In the genomic region with DNA sequence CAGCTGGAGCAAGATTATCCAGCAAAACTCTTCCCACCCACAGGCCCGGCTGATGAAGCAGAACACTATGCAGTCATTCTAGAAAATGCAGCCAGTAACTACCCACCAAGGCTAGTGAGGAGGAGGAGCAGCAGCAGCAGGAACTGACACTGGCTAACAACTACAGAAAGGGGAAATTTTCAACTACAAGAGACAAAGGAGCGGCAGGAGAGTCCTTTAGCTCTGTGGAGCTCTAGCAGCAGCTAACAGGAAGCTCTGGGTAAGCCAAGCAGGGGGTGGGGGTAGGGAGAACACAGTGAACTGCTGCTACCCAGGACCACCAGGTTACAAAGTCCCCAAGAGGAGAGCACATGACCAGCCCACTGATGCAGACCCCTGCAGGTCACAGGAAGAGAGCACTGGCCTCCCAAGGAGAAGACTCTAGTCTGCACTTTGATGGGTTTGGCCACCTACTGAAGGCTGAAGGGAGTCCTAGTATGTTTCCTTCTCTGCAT, we compare ENCODE assay signal across 9 mouse cellular contexts. TPM values are rescaled to one million over a fixed set of nuclear protein-coding genes. Genes with fewer than 3 reads are reported as not detected.
DNase-seq lines count a peak whose midpoint lies in the region; ATAC-seq and TF ChIP-seq lines count a peak whose summit lies in the region.
"Had no signal": no experiment of that assay in that cellular context is flagged by ENCODE, and none has a peak within 500 bp of the region (broad histone marks: within the 10 kb centered on the region; RNA-seq: fewer than 3 reads in every experiment).

No protein-coding gene starts in this region.

- H3K36me3 ChIP-seq in forebrain, embryonic 12.5 days (replicated peaks) = no peaks in the 10 kb centered on the region
- H3K36me3 ChIP-seq in forebrain, embryonic 16.5 days (ENCODE audit: control insufficient read depth, insufficient read depth) = no peaks in the 10 kb centered on the region
- no peaks in the 10 kb centered on the region for H3K36me3 ChIP-seq in midbrain, postnatal 0 days (ENCODE audit: insufficient read depth, low read length)

- no peak overlapping the region for H3K4me3 ChIP-seq in forebrain, embryonic 12.5 days (replicated peaks)
- H3K4me3 ChIP-seq in forebrain, embryonic 16.5 days (replicated peaks; ENCODE audit: low read length) = no peak overlapping the region
- no peak overlapping the region for H3K4me3 ChIP-seq in midbrain, postnatal 0 days (ENCODE audit: low read depth, low read length)
- H3K4me3 ChIP-seq: myocyte had no signal

- H3K4me1 ChIP-seq in forebrain, embryonic 12.5 days = peaks cover 25% of the 10 kb centered on the region
- peaks cover 22% of the 10 kb centered on the region for H3K4me1 ChIP-seq in forebrain, embryonic 16.5 days (replicated peaks; ENCODE audit: control insufficient read depth, insufficient read depth, low read length)
- H3K4me1 ChIP-seq in midbrain, postnatal 0 days (ENCODE audit: insufficient read depth, low read length) = peaks cover 16% of the 10 kb centered on the region

- H3K27me3 ChIP-seq in forebrain, embryonic 12.5 days = no peaks in the 10 kb centered on the region
- no peaks in the 10 kb centered on the region for H3K27me3 ChIP-seq in forebrain, embryonic 16.5 days (replicated peaks; ENCODE audit: control insufficient read depth, insufficient read depth, low read length)
- H3K27me3 ChIP-seq in midbrain, postnatal 0 days (ENCODE audit: insufficient read depth, low read length) = no peaks in the 10 kb centered on the region

- H3K27ac ChIP-seq in forebrain, embryonic 12.5 days = 0 out of 2 replicates have a peak overlapping the region, but pooled peaks have one; percentile 51
- no peak overlapping the region for H3K27ac ChIP-seq in forebrain, embryonic 16.5 days (ENCODE audit: low read length)
- 0 out of 2 replicates have a peak overlapping the region, but pooled peaks have one; percentile 32 for H3K27ac ChIP-seq in midbrain, postnatal 0 days (ENCODE audit: low read depth, low read length)

- no peak for ATAC-seq in forebrain, embryonic 12.5 days (ENCODE audit: low FRiP score)
- ATAC-seq in forebrain, embryonic 16.5 days = no peak
- peak; percentile 51 to 72 for ATAC-seq in hematopoietic stem cell, adult 5-6 weeks (replicated peaks in 1 of 2; ENCODE audit: insufficient read depth in 1 of 2, low FRiP score in 2 of 2, low TSS enrichment in 1 of 2, low read depth in 1 of 2, poor library complexity in 2 of 2, severe bottlenecking in 2 of 2)
- ATAC-seq in midbrain, postnatal 0 days (ENCODE audit: low FRiP score) = no peak
- no peak for ATAC-seq in erythroid progenitor cell, adult 5-6 weeks (replicated peaks; ENCODE audit: low FRiP score, poor library complexity, severe bottlenecking)

- no peak overlapping the region for H3K4me2 ChIP-seq in forebrain, embryonic 12.5 days
- no peak overlapping the region for H3K4me2 ChIP-seq in forebrain, embryonic 16.5 days (ENCODE audit: low read length)
- no peak overlapping the region for H3K4me2 ChIP-seq in midbrain, postnatal 0 days (ENCODE audit: low read depth, low read length, poor library complexity, severe bottlenecking)

- no peak overlapping the region for H3K9ac ChIP-seq in forebrain, embryonic 12.5 days
- no peak overlapping the region for H3K9ac ChIP-seq in forebrain, embryonic 16.5 days (replicated peaks; ENCODE audit: low read depth, low read length)
- H3K9ac ChIP-seq in midbrain, postnatal 0 days (replicated peaks; ENCODE audit: low read length, poor library complexity, severe bottlenecking) = no peak overlapping the region

- no peak for TF ChIP-seq CTCF in midbrain, postnatal 0 days (IDR thresholded peaks at IDR 0.05)

- WGBS in forebrain, embryonic 12.5 days = 24% methylated on average over 2 of the region's 2 CpGs
- 12% methylated on average over 2 of the region's 2 CpGs for WGBS in forebrain, embryonic 16.5 days
- 6% methylated on average over 2 of the region's 2 CpGs for WGBS in midbrain, postnatal 0 days

- DNase-seq in right cerebral cortex, adult 18-20 months = peak; percentile 84
- DNase-seq in right cerebral cortex, postnatal 4 days = no peak
- DNase-seq in midbrain, postnatal 0 days (ENCODE audit: low spot score) = no peak
- DNase-seq in gastrocnemius, postnatal 4 days (ENCODE audit: low spot score in 2 of 2) = no peak

- H3K9me3 ChIP-seq in forebrain, embryonic 12.5 days = no peaks in the 10 kb centered on the region
- no peaks in the 10 kb centered on the region for H3K9me3 ChIP-seq in forebrain, embryonic 16.5 days (ENCODE audit: control insufficient read depth, low read length)
- H3K9me3 ChIP-seq in midbrain, postnatal 0 days (ENCODE audit: low read length) = no peaks in the 10 kb centered on the region

RNA-seq across cellular contexts. Expression of gene A730071L15Rik, which starts 21.1 kb away (rescaled TPM):
- polyA plus RNA-seq in forebrain, embryonic 12.5 days (2016; fragmentation: Nextera tagmentation; extraction: Ambion mirVana) = 0.46 and 0.81 TPM in 2 replicates
- 0.21 and 0.84 TPM in 2 replicates for polyA plus RNA-seq in forebrain, embryonic 16.5 days (2015; fragmentation: Nextera tagmentation; extraction: Ambion mirVana)
- total RNA-seq in hematopoietic stem cell, adult 5-6 weeks (2017) = 0.63 TPM in 1 of 2 replicates, not detected in the other
- total RNA-seq in midbrain, postnatal 0 days (2014; rRNA removed) = 0.11 and 0.42 TPM in 2 replicates
- polyA plus RNA-seq in midbrain, postnatal 0 days (2015; fragmentation: Nextera tagmentation; extraction: Ambion mirVana) = 0.23 and 0.33 TPM in 2 replicates
- not detected in 2 replicates for total RNA-seq in erythroid progenitor cell, adult 5-6 weeks (2015; ENCODE audit: low replicate concordance)
- not detected in 2 replicates for total RNA-seq in erythroid progenitor cell, adult 5-6 weeks (2017; ENCODE audit: low replicate concordance)
- total RNA-seq in gastrocnemius, postnatal 4 days (2021) = under 1 TPM; 0.21 to 0.44 TPM

RNA-seq across cellular contexts. Expression of gene Nudcd3, which starts 21.5 kb away (rescaled TPM):
- polyA plus RNA-seq in forebrain, embryonic 12.5 days (2016; fragmentation: Nextera tagmentation; extraction: Ambion mirVana) = 60.5 and 64.1 TPM in 2 replicates
- 78.4 and 82.1 TPM in 2 replicates for polyA plus RNA-seq in forebrain, embryonic 16.5 days (2015; fragmentation: Nextera tagmentation; extraction: Ambion mirVana)
- 37.8 and 38.0 TPM in 2 replicates for total RNA-seq in hematopoietic stem cell, adult 5-6 weeks (2017)
- 68.1 and 69.5 TPM in 2 replicates for total RNA-seq in midbrain, postnatal 0 days (2014; rRNA removed)
- 70.7 and 75.6 TPM in 2 replicates for polyA plus RNA-seq in midbrain, postnatal 0 days (2015; fragmentation: Nextera tagmentation; extraction: Ambion mirVana)
- 15.1 and 15.5 TPM in 2 replicates for total RNA-seq in erythroid progenitor cell, adult 5-6 weeks (2015; ENCODE audit: low replicate concordance)
- 13.8 and 15.3 TPM in 2 replicates for total RNA-seq in erythroid progenitor cell, adult 5-6 weeks (2017; ENCODE audit: low replicate concordance)
- total RNA-seq in gastrocnemius, postnatal 4 days (2021) = 10 to 100 TPM; 56.4 to 61.0 TPM

RNA-seq across cellular contexts. Expression of gene Npc1l1, which starts 51.2 kb away (rescaled TPM):
- polyA plus RNA-seq in forebrain, embryonic 12.5 days (2016; fragmentation: Nextera tagmentation; extraction: Ambion mirVana) = not detected in 2 replicates
- 0.08 TPM in 1 of 2 replicates, not detected in the other for polyA plus RNA-seq in forebrain, embryonic 16.5 days (2015; fragmentation: Nextera tagmentation; extraction: Ambion mirVana)
- not detected in 2 replicates for total RNA-seq in hematopoietic stem cell, adult 5-6 weeks (2017)
- total RNA-seq in midbrain, postnatal 0 days (2014; rRNA removed) = 0.05 TPM in 1 of 2 replicates, not detected in the other
- 0.09 and 0.11 TPM in 2 replicates for polyA plus RNA-seq in midbrain, postnatal 0 days (2015; fragmentation: Nextera tagmentation; extraction: Ambion mirVana)
- total RNA-seq in erythroid progenitor cell, adult 5-6 weeks (2015; ENCODE audit: low replicate concordance) = not detected in 2 replicates
- not detected in 2 replicates for total RNA-seq in erythroid progenitor cell, adult 5-6 weeks (2017; ENCODE audit: low replicate concordance)
- total RNA-seq in gastrocnemius, postnatal 4 days (2021) = under 1 TPM; 0.05 to 0.12 TPM

Comparison
In these comparisons a context has a peak if more than half of its experiments do, and no peak if none do; other contexts are left out.
1. ATAC-seq: peak in hematopoietic stem cell, adult 5-6 weeks (2 of 2); none in forebrain, embryonic 12.5 days (single experiment), forebrain, embryonic 16.5 days (single experiment), midbrain, postnatal 0 days (single experiment) and erythroid progenitor cell, adult 5-6 weeks (single experiment).